Mouse (Mus musculus): ENCODE results near the gene Nol7. TPM values are rescaled to one million over a fixed set of nuclear protein-coding genes. Genes with fewer than 3 reads are reported as not detected.

The Nol7 gene
- total RNA-seq (2021), result 100 to 1,000 TPM; 102 to 122 TPM

DNA sequence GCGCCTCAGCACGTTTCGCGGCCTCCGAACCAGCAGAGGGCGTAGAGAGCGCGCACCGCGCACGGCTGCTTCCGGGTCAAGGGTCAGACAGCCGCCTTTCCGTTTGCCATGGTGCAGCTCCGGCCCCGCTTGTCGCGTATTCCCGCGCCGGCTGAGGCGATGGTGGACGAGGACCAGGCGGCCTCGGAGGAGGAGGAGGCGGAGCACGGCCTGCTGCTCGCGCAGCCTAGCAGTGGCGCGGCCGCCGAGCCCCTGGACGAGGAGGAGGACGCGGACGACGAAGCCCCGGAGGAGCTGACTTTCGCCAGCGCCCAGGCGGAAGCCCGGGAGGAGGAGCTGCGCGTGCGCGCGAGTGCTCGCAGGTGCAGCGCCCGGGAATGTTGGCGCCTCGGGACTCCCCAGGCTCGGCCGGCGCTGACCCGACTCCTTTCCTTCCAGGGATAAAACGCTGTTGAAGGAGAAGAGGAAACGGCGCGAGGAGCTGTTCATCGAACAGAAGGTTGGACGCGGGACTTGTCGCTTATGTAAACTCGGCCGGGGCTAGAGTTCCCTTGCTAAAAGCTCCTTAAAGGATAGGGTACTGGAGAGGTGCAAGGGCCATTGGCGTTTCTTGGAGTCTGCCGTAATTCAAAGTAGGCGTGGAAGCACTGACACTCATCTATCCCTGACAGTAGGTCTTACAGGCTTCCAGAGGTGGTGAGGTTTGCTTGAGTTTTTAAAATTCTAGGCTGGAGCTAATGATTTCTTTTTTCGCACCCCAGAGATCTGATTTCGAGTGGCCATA is at the start of gene Nol7:
Gene Nol7, plus strand, starts transcription at position 94 of the 784 bp plus-strand sequence.
- intact Hi-C loops (cut with DNase I), result loop anchor here (5.0 kb wide), 3 partner anchors 84 to 216 kb away; partner anchors contain the start of genes Gfod1 and Ranbp9
- peak; percentile 96 to 100 for DNase-seq

DNA sequence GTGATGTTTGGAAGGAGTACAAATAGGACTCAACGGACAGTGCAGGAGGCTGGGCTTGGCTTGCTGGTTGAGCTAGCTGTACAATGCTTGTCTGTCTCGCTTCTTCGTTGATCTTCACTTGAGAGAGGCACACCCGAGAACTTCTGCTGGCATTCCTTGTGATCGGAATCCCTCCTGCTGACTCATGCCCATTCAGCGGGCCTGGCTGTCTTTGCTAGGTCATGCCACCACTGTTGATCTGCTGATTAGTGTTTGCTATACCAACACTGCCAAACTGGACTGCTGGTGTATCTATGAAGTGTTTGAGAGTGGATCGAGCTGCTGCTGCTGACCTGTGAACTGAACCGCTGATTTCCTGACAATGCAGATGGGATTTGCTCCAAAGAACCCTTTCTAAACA is 48.8 kb upstream of the Nol7 start:
- intact Hi-C loops (cut with DNase I), result no loop called here
- DNase-seq, result no peak

DNA sequence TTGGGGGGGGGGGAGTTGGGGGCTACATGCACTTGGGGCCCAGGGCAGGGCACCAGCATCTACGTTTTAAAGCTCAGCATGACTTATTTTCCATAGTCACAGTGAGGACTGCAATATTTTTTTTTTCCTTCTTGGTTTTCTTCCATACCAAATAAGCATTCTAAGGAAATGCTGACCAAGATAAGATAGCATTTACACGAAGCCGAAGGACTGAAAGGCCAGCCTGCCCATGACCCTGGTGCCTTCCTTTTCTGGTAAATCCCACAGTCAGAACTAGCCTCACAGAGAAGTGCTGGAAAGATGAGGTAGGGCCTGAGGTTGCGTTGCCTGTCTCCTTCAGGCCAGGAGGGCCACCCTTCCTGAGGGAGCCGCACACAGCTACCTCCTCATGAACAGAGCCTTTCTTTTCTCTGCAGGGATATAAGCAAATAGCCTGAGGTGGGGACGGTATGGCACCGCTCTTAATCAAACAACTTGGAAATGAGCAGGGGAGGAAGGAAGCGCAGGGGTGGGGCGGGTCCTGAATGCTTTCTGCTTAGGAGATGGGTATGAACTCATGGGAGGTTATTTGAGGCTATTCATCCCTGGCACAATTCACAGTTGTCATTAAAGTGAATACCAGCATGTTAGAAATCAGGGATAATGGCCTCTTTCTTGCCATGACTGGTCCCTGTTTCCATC is 47.6 kb upstream of the Nol7 start:
- DNase-seq, result no peak
- intact Hi-C loops (cut with DNase I), result no loop called here

DNA sequence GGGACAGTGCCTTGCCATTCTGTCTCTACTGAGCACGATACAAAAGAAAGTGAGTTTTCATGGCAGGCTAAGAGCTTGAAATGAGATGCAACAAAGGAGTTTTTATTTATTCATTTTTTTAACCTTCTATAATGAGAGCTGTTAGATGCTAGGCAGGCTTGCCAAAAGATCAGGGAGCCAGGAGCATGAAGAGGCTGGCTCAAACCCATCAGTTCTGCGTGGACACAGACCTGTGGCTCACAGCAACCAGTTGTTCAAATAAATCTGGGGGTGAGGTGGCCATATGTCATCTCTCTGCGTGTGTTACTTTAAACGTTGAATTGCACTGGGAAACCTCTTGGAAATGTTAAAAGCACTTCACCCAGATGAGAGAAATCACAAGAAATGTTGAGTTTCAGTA is 44.8 kb upstream of the Nol7 start:
- intact Hi-C loops (cut with DNase I), result no loop called here
- DNase-seq, result no peak

DNA sequence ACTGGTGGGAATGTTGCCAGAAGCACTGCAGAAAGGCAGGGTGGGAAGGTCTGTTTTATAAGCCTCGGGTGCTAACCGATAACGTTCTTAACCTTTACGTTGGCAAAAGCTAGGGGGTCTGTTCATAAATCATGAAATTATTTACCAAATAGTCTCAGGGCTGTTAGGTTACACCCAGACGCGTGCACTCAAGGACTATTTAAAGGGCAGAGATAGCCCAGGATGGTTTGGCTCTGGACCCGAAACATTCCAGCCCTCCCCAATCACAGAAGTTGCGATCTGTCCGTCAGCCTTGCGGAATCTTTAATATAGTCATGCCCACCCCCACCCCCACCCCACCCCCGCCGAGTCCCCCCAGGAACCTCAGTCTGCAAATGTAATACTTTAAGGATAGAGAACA is 43.8 kb upstream of the Nol7 start:
- DNase-seq, result no peak
- intact Hi-C loops (cut with DNase I), result no loop called here

DNA sequence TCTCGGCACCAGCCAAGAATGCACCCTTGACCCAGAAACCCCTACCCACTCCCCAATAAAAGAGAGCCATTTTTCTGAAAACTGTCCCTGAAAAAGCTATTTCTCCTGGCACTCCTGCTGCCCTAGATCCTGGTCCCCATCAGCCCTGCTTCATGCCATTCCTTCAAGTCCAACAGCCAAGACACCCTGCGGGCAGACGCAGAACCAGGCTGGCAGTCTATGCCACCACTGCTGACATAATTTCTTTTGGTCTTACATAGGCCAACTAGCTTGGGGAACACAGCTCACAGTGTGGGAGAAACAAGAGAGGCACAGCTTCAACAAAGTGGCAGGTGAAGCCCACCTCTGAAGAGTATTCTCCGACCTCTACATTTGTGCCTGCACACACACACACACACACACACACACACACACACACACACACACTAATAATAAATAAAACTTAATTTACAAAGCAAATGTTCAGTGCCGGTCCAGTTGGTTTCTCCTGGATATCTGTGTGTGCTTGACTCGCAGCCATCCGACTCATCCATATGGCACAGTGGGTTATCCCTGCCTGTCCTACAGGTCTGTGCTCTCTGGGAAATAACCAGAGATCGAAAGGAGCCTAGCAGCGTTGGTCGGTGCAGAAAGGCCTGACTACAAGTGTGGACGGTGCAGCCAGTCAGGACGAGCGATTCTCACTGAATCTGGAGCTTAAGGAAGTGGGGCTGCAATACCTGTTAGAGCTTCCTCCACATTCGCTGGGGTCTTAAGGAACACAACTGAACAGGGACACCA is 41.7 kb upstream of the Nol7 start:
- intact Hi-C loops (cut with DNase I), result no loop called here
- DNase-seq, result no peak

DNA sequence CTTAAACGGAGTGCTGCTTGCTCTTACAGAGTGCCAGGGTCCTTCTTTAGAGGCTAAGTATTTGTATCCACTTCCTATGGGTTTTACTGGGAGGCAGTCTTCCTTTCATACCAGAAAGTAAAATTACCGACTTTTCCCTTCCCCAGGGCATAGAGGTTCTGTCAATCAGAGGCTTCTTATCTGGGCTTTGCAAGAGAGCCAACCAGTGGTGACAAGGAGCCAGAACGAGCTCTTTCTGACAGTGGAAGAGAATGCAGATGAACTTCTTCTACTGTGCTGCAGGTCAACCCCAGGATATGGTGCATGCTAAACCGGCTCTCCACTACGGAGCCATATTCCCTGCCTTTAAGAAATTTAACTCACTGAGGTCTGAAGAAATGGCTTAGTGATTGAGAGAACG is 37.7 kb upstream of the Nol7 start:
- DNase-seq, result no peak
- intact Hi-C loops (cut with DNase I), result no loop called here

DNA sequence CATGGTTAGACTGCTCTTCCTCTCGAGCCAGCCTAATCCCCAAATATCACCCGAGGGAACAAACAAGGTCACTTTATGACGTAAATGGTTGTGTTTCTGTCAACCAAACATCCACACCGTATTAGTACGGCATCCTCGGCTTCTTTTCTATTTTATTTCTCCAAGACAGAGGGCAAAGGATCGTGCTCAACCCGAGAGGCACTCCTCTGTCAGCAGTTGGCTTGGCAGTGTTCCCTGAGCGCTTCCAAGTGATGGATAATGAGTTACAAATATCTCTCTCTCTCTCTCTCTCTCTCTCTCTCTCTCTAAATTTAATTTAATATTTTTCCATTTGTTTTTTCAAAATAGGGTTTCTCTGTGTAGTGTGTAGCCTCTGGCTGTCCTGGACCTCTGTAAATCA is 35.8 kb upstream of the Nol7 start:
- DNase-seq, result no peak
- intact Hi-C loops (cut with DNase I), result no loop called here

DNA sequence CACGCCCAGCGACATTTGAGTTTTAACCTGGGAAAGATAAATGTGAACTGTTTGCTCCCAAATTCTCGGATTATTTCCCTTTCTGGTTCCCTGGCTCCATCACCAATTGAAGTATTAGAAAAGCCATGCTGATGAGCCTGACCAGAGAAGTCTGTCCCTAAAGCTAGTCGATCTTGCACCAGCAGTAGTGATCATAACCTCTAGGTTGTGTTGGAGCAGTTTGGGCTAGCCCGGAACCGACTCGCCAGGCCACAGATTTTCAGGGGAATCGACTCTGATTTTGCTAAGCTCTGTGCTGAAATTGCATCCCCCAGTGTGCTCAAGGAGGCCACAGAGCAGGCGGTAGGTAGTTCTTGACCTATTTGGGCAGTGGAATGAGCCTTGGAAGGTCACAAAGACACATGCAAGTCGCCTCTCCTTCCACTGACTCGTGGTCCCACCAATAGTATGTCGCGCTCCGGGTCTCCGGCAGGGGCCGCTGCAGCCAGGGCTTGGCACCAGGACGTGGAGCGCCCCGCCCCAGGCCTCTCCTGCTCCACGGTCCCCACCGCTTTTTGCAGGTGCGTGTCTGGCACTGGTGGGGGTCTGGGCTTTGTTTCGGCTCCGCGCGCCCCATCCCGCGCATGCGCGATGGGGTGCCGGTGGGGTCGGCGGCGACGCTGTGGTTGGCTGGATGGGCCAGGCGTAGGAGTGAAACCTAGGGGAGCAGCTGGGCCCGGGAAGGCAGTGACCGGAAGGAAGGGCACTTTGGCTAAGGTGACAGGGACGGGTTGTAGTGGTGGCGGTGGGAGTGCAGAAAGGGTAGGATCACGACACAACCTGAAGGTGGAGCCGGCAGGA is 33.0 kb upstream of the Nol7 start, which contains the start of gene Sirt5:
Gene Sirt5, plus strand, starts transcription at position 512 of the 840 bp plus-strand sequence.
- intact Hi-C loops (cut with DNase I), result loop anchor here (2.0 kb wide), 1 partner anchor 58 kb away; no protein-coding TSS in a partner anchor
- peak; percentile 92 to 93 for DNase-seq

DNA sequence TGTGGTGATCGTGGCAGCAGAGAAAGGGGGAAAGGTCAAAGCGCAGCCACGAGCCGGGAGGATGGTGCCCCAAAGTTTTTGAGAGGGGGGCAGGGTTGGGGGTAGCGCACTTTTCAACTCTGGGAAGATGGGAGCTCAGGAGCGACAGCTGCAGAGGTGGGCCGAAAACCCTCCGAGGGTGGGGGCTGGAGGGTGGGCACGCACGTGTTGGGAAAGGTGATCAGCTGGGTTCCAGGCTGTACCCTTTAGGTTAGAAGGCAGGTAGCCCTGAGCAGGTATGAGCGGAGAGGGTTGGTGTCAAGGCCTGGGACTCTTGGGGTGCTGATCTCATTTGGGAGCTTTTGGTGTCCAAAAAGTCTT is 32.4 kb upstream of the Nol7 start:
- peak; percentile 7 to 12 for DNase-seq
- intact Hi-C loops (cut with DNase I), result loop anchor here (2.0 kb wide), 1 partner anchor 59 kb away; no protein-coding TSS in a partner anchor

DNA sequence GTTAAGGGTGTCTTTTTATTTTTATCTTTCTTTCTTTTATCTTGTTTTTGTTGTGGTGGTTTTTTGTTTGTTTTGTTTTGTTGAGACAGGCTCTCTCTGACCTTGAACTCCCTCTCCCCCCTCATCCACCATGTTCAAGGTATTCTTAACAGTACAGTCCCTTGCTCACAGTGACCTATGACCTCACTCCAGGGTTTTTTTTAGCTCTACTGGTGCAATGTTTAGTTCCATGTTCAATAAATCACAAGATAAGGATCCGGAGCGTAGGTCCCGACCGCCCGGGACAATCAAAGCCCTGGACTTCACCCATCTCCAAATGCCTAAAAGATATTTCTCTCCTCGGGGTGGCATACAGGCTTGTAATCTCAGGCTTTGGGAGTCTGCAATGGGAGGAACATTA is 28.1 kb upstream of the Nol7 start:
- DNase-seq, result no peak
- intact Hi-C loops (cut with DNase I), result no loop called here

DNA sequence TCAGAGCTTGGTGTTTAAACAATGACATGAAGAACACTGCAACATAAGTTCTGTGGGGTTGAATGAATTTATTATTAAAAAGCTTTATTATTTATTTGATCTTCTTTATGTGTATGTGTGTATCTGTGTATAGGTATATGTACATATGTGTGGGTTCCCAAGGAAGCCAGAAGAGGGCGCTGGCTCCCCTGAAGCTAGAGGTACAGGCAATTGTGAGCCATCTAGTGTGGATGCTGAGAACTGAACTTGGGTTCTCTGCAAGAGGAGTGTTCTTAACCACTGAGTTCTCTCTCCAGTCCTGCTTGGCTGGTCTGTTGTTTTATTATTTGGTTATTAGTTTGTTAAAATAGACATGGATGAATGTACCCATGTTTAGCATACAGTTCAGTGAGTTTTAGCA is 25.3 kb upstream of the Nol7 start:
- DNase-seq, result no peak

DNA sequence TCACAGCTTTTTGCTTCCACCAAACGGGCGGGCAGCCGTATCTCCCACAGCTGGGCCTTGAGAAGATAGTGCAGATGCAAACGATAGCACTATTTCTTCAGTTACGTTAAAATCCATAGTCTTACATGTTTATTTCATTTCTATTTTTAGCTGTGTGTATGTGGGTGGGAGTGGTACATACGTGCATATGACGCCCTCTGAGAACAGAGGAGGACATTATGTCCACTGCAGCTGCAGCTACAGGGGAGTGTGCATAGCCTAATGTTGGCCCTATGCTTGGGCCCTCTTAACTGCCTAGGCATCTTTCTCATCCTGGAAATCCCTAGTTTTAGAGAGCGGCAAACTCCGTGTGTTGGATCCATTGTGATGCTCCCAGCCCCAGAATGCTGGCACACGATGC is 24.0 kb upstream of the Nol7 start:
- no peak for DNase-seq
- intact Hi-C loops (cut with DNase I), result no loop called here

More for the DNA sequence above, 25.3 kb upstream of the Nol7 start:
- intact Hi-C loops (cut with DNase I), result no loop called here

DNA sequence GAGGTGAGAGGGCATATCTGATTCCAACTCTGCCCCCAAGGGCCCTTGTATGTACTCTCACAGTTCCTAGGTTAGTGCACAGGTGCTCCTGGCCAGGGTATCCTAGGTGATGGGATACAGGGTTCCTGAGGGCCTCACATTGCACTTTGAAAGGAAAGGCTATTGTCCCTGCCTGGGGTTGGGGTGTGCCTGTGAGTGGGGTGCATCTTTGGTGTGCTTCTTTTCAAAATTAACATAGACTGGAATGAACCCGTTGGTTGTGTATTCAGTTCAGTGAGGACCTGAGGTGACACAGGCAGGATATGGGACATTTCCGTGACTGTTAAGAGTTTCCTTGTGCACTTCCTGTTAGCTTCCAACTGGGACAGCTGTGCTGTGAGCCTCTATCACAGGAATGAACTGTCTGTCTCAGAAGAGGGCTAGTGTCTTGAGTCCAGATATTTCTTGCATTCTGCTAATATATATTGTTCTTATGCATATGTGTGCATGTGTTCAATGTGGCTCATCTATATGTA is 23.2 kb upstream of the Nol7 start:
- no peak for DNase-seq
- intact Hi-C loops (cut with DNase I), result no loop called here

DNA sequence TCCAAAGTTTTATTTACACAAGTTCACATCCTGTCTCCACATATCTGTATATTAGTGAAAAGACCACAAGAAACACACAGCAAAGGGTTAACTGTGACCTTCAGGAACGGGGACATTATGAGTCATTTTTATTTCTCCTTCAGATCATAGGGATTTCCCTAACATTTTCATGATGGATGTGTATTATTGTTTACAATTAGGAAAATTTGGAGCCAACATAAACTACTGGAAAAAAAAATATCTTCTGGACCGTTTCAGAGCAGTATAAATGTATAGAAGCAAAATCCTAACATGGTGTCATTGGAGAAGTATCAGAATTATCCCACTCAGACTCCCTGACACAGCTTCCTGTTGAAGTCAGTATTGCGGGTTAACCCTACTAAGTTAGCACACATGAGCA is 18.2 kb upstream of the Nol7 start:
- no peak for DNase-seq
- intact Hi-C loops (cut with DNase I), result no loop called here

DNA sequence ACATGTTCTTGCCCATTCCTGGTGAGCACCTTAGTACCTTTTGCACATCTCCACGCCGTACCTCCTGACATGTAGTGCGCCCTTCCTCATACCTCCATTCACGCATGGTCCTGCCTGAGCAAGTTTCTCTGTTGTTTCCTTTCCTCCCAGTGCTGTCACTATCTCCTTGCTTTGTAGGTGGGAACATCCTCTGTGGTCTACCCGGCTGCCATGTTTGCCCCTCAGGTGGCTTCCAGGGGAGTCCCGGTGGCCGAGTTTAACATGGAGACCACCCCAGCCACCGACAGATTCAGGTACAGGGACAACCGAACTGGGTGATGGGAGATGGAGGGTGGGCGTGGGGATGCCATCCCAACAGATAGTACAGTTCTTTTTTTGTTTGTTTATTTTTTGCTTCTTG is 12.9 kb upstream of the Nol7 start:
- intact Hi-C loops (cut with DNase I), result no loop called here

DNA sequence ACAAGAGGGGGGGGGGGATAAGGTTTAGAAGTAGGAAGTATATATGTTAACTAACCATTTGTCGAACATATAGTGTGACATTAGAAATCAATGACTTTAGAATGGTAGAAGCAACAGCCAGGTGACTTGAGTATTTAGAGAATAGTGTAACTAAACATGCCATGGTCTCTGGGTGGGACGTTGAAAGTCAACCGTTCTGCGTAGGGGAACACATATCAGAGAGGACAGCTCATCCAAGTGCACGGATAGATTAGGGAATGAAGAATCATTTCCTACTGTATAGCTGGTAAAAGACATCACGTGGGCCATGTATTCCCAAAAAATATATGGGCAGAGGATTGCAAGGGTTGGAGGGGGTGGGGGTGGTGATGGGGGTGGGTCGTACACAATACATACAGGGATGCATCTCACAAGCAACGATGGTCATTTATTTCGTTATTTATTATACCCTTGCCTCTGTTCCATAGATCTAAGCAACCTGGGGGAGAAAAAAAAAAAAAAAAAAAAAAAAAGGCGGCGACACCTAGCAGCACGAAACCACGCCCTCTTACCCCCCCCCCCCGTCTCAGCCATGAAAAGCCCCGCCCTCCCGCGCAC is 392 bp upstream of the Nol7 start:
- no peak for DNase-seq
- intact Hi-C loops (cut with DNase I), result loop anchor here (5.0 kb wide), 3 partner anchors 85 to 215 kb away; partner anchors contain the start of genes Gfod1 and Ranbp9

More for the DNA sequence above, 12.9 kb upstream of the Nol7 start:
- DNase-seq, result no peak

DNA sequence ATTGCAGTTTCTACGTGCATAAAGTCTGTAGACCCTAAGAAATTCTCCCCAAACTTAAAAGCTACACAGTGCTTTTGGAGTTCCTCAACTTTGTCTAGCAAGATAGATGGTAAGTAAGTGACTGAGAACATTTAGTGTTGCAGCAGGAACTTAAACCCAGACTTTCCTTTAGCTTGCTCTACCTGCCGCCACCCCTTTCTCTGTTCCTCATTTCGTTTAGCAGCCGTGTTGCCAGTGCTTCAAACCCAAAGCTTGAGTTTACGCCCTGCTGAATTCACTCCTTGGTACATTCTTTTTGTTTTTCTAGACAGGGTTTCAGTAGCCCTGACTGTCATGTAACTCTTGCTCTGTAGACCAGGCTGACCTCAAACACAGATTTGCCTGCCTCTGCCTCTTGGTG is 1.4 kb downstream of the Nol7 start:
- intact Hi-C loops (cut with DNase I), result loop anchor here (5.0 kb wide), 3 partner anchors 83 to 217 kb away; partner anchors contain the start of genes Gfod1 and Ranbp9

DNA sequence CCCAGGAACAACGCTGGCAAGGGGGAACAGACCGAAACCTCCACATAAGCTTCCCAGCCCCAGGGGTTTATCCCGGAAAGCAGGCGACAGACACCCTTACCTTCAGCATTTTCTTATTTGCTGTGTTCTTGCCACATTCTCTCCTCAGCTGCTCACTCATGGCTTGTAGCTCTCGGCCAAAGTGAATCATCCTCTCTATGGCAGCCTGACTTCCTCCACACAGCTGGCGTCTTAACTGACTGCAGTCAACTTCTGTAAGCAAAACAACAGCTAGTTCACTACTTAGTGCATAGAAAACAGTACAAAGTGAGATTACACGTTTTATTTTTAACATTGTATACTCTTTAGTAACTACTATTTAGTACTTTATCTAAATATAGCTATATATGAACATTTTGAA is 14.1 kb downstream of the Nol7 start:
- no peak for DNase-seq
- intact Hi-C loops (cut with DNase I), result no loop called here

More for the DNA sequence above, 1.4 kb downstream of the Nol7 start:
- DNase-seq, result no peak

All from heart, postnatal 36 days (tissue).